ENCODE assay signal across 9 mouse cellular contexts in the genomic region with DNA sequence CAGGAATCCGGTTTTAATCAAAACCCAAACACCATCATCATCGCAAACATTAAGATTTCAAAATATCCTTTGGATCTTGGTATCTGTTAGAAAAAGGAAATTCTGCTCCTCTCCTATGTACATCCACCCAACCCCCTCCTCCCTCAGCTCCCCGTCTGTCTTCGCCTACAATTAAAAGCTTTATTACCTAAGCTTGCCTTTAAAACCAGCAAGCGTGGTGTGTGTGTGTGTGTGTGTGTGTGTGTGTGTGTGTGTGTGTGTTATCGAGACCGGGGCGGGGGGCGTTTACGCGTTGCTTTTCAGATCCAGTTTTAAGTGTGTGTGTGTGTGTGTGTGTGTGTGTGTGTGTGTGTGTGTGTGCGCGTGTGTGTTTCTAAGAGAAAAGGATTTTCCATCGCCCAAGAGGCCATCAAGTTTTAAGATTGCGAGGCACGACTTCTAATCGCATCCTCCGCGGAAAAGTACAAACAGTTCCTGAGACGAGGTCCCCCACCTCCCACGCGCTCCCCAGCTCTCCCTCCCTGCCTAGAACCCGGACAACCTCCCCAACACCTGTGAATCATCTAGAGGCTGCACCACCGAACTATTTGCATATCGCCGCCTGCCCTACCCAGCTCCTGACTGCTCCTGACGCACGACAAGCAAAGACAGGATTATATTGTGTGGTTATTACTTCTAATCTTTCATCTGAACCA. TPM values are rescaled to one million over a fixed set of nuclear protein-coding genes. Genes with fewer than 3 reads are reported as not detected.
DNase-seq lines count a peak whose midpoint lies in the region; ATAC-seq and TF ChIP-seq lines count a peak whose summit lies in the region.
"Had no signal": no experiment of that assay in that cellular context is flagged by ENCODE, and none has a peak within 500 bp of the region (broad histone marks: within the 10 kb centered on the region; RNA-seq: fewer than 3 reads in every experiment).

No protein-coding gene starts in this region.

- no peaks in the 10 kb centered on the region for H3K9me3 ChIP-seq in heart, postnatal 0 days (replicated peaks; ENCODE audit: control insufficient read depth, low read length)
- H3K9me3 ChIP-seq in neural tube, embryonic 15.5 days (replicated peaks) = no peaks in the 10 kb centered on the region

- peak overlapping the region; percentile 31 for H3K4me2 ChIP-seq in heart, postnatal 0 days (ENCODE audit: low read depth, low read length)
- peak overlapping the region; percentile 66 for H3K4me2 ChIP-seq in neural tube, embryonic 15.5 days

- 3% methylated on average over 28 of the region's 28 CpGs for WGBS in heart, postnatal 0 days
- 3% methylated on average over 24 of the region's 28 CpGs for WGBS in neural tube, embryonic 15.5 days

- H3K4me3 ChIP-seq in heart, postnatal 0 days (ENCODE audit: low read depth, low read length) = no peak overlapping the region
- H3K4me3 ChIP-seq in neural tube, embryonic 15.5 days (replicated peaks) = peak overlapping the region; percentile 61

- no peaks in the 10 kb centered on the region for H3K36me3 ChIP-seq in heart, postnatal 0 days (replicated peaks; ENCODE audit: control insufficient read depth, insufficient read depth, low read length)
- H3K36me3 ChIP-seq in neural tube, embryonic 15.5 days = no peaks in the 10 kb centered on the region
- H3K36me3 ChIP-seq: G1E had no signal

- H3K9ac ChIP-seq in heart, postnatal 0 days (replicated peaks; ENCODE audit: low read depth, low read length) = no peak overlapping the region
- peak overlapping the region; percentile 38 for H3K9ac ChIP-seq in neural tube, embryonic 15.5 days (replicated peaks)

- no peak for DNase-seq in heart, postnatal 0 days (ENCODE audit: low spot score)
- DNase-seq in heart, adult 11 months = no peak
- peak; percentile 85 for DNase-seq in cerebellum, adult 11-12 months
- peak; percentile 23 for DNase-seq in forelimb bud, embryonic 11.5 days (ENCODE audit: low read depth, low spot score)
- peak; percentile 86 to 88 for DNase-seq in left cerebral cortex, adult 18-20 months (ENCODE audit: low spot score in 2 of 2)
- no peak for DNase-seq in adipocyte (ENCODE audit: low spot score)

- ATAC-seq in heart, postnatal 0 days (ENCODE audit: insufficient read depth, low read depth) = no peak
- ATAC-seq in neural tube, embryonic 15.5 days (ENCODE audit: low FRiP score) = peak; percentile 12
- ATAC-seq in monocyte, adult 5-6 weeks (replicated peaks; ENCODE audit: insufficient number of reproducible peaks, low FRiP score, low TSS enrichment, poor library complexity, severe bottlenecking) = no peak

- peaks cover 5% of the 10 kb centered on the region; the same call in 1 of the 2 replicates for H3K4me1 ChIP-seq in heart, postnatal 0 days (ENCODE audit: control insufficient read depth, insufficient read depth)
- H3K4me1 ChIP-seq in neural tube, embryonic 15.5 days = peaks cover 25% of the 10 kb centered on the region

- H3K27ac ChIP-seq in heart, postnatal 0 days (ENCODE audit: low read depth) = no peak overlapping the region
- H3K27ac ChIP-seq in neural tube, embryonic 15.5 days (replicated peaks) = peak overlapping the region; percentile 88

- no peak for TF ChIP-seq EP300 in heart, postnatal 0 days (IDR thresholded peaks at IDR 0.05; ENCODE audit: low read depth)

- TF ChIP-seq CTCF in heart, postnatal 0 days (IDR thresholded peaks at IDR 0.05; ENCODE audit: low read depth) = no peak

- peaks cover 17% of the 10 kb centered on the region for H3K27me3 ChIP-seq in heart, postnatal 0 days (ENCODE audit: control insufficient read depth, insufficient read depth, low read length)
- no peaks in the 10 kb centered on the region for H3K27me3 ChIP-seq in neural tube, embryonic 15.5 days (replicated peaks)

RNA-seq across cellular contexts. Expression of gene Snap25, which starts 1.4 kb away (rescaled TPM):
- not detected in 2 replicates for total RNA-seq in heart, postnatal 0 days (2014; rRNA removed; ENCODE audit: low replicate concordance)
- 0.23 and 0.33 TPM in 2 replicates for polyA plus RNA-seq in heart, postnatal 0 days (2015; fragmentation: Nextera tagmentation; extraction: Ambion mirVana)
- total RNA-seq in left cerebral cortex, adult 18-20 months (2021) = 1,000 to 10,000 TPM; 3,274 to 3,529 TPM
- 321 and 342 TPM in 2 replicates for polyA plus RNA-seq in neural tube, embryonic 15.5 days (2015; fragmentation: Nextera tagmentation; extraction: Ambion mirVana)
- not detected in 3 replicates for total RNA-seq in monocyte, adult 5-6 weeks (2017)
- polyA plus RNA-seq: G1E had no signal

Comparison
In these comparisons a context has a peak if more than half of its experiments do, and no peak if none do; other contexts are left out.
1. DNase-seq: peak in cerebellum, adult 11-12 months (single experiment), forelimb bud, embryonic 11.5 days (single experiment) and left cerebral cortex, adult 18-20 months (2 of 2); none in heart, postnatal 0 days (single experiment), heart, adult 11 months (single experiment) and adipocyte (single experiment).
2. RNA of gene Snap25, which starts 1.4 kb away (total RNA-seq): 3,274 to 3,529 TPM in left cerebral cortex, adult 18-20 months; not detected in heart, postnatal 0 days and not detected in monocyte, adult 5-6 weeks; every median in the first group is over 1,000 times any median in the second.